ENCODE assay signal across 29 mouse cellular contexts in the genomic region with DNA sequence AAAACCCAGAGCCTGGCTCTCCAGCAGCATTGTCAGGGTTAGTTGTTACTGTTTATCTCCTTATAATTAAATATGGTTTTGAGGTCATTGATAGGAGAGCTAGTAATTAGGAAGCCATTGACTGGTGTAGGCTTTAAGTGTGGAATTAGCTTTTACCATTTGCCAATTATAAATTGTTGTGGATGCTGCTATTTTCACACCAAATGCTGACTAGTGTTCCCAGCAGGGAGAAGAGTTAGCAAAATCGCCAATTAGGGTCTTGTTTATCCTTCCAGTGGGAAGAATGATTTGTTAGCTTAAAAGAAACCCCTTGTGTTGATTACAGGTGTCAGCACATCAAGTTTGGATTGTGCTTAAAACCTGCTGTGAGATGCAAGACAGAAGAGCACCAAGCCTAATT.
"Had no signal": no experiment of that assay in that cellular context is flagged by ENCODE, and none has a peak within 500 bp of the region (broad histone marks: within the 10 kb centered on the region; RNA-seq: fewer than 3 reads in every experiment).

No protein-coding gene starts in this region.

- H3K4me2 ChIP-seq: heart, embryonic 11.5 days; heart, embryonic 13.5 days; heart, embryonic 15.5 days; hindbrain, embryonic 12.5 days; hindbrain, embryonic 14.5 days; intestine, embryonic 15.5 days; limb, embryonic 13.5 days; limb, embryonic 15.5 days; liver, embryonic 12.5 days had no signal

- ATAC-seq: hindbrain, embryonic 16.5 days; inflammation-experienced regulatory T-cells, adult 6 months; intestine, embryonic 15.5 days; intestine, postnatal 0 days; liver, embryonic 12.5 days had no signal

- H3K9ac ChIP-seq: heart, embryonic 13.5 days; heart, embryonic 15.5 days; hindbrain, embryonic 12.5 days; hindbrain, embryonic 14.5 days; intestine, embryonic 15.5 days; limb, embryonic 13.5 days; limb, embryonic 15.5 days; liver, embryonic 12.5 days; liver, embryonic 14.5 days had no signal

- H3K36me3 ChIP-seq: heart, embryonic 13.5 days; heart, embryonic 15.5 days; hindbrain, embryonic 10.5 days; hindbrain, embryonic 12.5 days; intestine, embryonic 15.5 days; limb, embryonic 13.5 days; limb, embryonic 15.5 days; liver, embryonic 12.5 days had no signal

- DNase-seq: gastrocnemius, adult 2 months; gastrocnemius, postnatal 10 days; gastrocnemius, postnatal 25 days; heart, adult 11 months; heart, adult 2 months; heart, postnatal 14 days; heart, postnatal 4 days; kidney, adult 18-20 months; kidney, adult 8-10 months; kidney, postnatal 10 days; kidney, postnatal 25 days; kidney, postnatal 4 days; layer of hippocampus, postnatal 36 days; left cerebral cortex, postnatal 4 days had no signal

- H3K27ac ChIP-seq: gastrocnemius, adult 2 months; heart, adult 2 months; heart, embryonic 13.5 days; heart, embryonic 15.5 days; hindbrain, embryonic 10.5 days; hindbrain, embryonic 12.5 days; hindbrain, embryonic 14.5 days; intestine, embryonic 15.5 days; layer of hippocampus, adult 2 months; limb, embryonic 13.5 days; limb, embryonic 15.5 days; liver, embryonic 12.5 days; liver, embryonic 14.5 days had no signal

- H3K4me3 ChIP-seq: gastrocnemius, adult 2 months; heart, adult 2 months; heart, embryonic 13.5 days; heart, embryonic 15.5 days; hindbrain, embryonic 10.5 days; hindbrain, embryonic 12.5 days; intestine, embryonic 15.5 days; layer of hippocampus, adult 2 months; limb, embryonic 13.5 days; limb, embryonic 15.5 days; liver, embryonic 12.5 days had no signal

- H3K27me3 ChIP-seq: heart, embryonic 13.5 days; heart, embryonic 15.5 days; hindbrain, embryonic 12.5 days; intestine, embryonic 15.5 days; limb, embryonic 15.5 days; liver, embryonic 12.5 days had no signal

- H3K4me1 ChIP-seq: heart, embryonic 15.5 days; hindbrain, embryonic 12.5 days; intestine, embryonic 15.5 days; limb, embryonic 15.5 days; liver, embryonic 12.5 days had no signal

- H3K9me3 ChIP-seq: heart, embryonic 13.5 days; heart, embryonic 15.5 days; hindbrain, embryonic 10.5 days; hindbrain, embryonic 12.5 days; intestine, embryonic 15.5 days; limb, embryonic 13.5 days; limb, embryonic 15.5 days; liver, embryonic 12.5 days had no signal
